Mouse (Mus musculus) lung, adult 2 months (tissue): ENCODE results near the gene Irgc1. TPM values are rescaled to one million over a fixed set of nuclear protein-coding genes. Genes with fewer than 3 reads are reported as not detected.
A peak's percentile ranks its signal among the peaks of the same experiment; 100 is the strongest.
"Not testable (repeated sequence)": the region's sequence is repeated elsewhere in the genome, so short reads cannot be mapped to it uniquely, and the experiment has no call there.

ENCODE experiments used
- DNase-seq: peaks from one replicate; pipeline ENCODE4 v3.0.0; 2022
- H3K4me1 ChIP-seq: fragments of 200-500 bp; 2 replicates; pipeline ENCODE4 v1.6.1; 2011; ENCODE audit warnings: low read length; ENCODE audit not compliant: control insufficient read depth, insufficient read depth
- H3K4me3 ChIP-seq: fragments of 200-500 bp; replicated peaks from 2 replicates; pipeline ENCODE3; 2011; ENCODE audit warnings: low read depth, mild to moderate bottlenecking, control low read depth, low read length; ENCODE audit errors: extremely low read depth
- CTCF ChIP-seq: fragments of 200-500 bp; IDR thresholded peaks from 2 replicates; pipeline ENCODE4 v1.5.1; 2011; ENCODE audit warnings: mild to moderate bottlenecking, low read length, control low read depth; ENCODE audit not compliant: insufficient read depth
- POLR2A ChIP-seq: fragments of 200-500 bp; IDR thresholded peaks from 2 replicates; pipeline ENCODE4 v1.6.1; 2011; ENCODE audit warnings: low read depth, mild to moderate bottlenecking, control low read depth, low read length, borderline replicate concordance; ENCODE audit errors: extremely low read depth
- WGBS: fragments of 180-500 bp; shearing (Covaris S2); methylation state at CpG from one replicate; pipeline ENCODE4 v1.1.7; 2018; 5-methylcytosine and 5-hydroxymethylcytosine counted together
- polyA plus RNA-seq: library from polyadenylated mRNA; depleted of rRNA; stranded (reverse); fragments of >200 nt; gene quantifications from 2 replicates; pipeline ENCODE4 v1.2.3, GENCODE M21; 2012; rRNA removed

Gene Irgc1
- 0.69 and 3.8 TPM in 2 replicates for polyA plus RNA-seq

DNA sequence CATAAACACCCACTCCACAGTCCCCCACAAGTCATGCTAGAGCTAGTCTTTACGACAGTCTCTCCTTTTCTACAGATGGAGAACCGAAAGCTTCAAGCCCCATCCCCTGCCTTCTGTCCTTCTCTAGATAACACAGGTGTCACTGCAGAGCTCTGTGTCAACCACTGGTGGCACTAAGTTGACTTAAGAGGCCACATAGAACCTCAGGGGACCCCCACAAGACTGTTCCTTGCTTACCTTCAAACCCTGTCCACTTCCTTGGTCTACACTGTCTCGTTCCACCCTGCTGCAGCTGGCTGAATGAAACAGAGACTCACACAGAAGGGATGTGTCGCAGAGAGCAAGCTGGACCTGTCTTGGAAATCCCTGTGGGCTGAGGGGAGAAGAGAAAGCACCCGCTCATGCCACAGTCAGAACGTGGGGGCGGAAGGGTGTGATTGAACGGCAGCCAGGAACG, at the start of gene Irgc1:
Irgc1 (minus strand) TSS at position 443 of the 457 bp plus-strand sequence.
- H3K4me3 ChIP-seq: no peak within 1 kb of the TSS
- H3K4me1 ChIP-seq: no peaks in the 10 kb centered on the region
- TF ChIP-seq CTCF: no peak
- TF ChIP-seq POLR2A: no peak

GRCm38 (mm10) chr7:24501492-24501891, 49.4 kb upstream of the Irgc1 start:
- no peak for TF ChIP-seq POLR2A
- peak; percentile 30; the same call in 1 of the 2 replicates for TF ChIP-seq CTCF
- Histone ChIP-seq H3K4me3 (no peak overlapping the region), H3K4me1 (peaks cover 1% of the 10 kb centered on the region)
- peak; percentile 16 for DNase-seq
- WGBS: 45% methylated on average over 21 of the region's 21 CpGs

More for the DNA sequence above, at the start of gene Irgc1:
- WGBS: 57% methylated on average over 9 of the region's 9 CpGs
- DNase-seq: no peak

DNA sequence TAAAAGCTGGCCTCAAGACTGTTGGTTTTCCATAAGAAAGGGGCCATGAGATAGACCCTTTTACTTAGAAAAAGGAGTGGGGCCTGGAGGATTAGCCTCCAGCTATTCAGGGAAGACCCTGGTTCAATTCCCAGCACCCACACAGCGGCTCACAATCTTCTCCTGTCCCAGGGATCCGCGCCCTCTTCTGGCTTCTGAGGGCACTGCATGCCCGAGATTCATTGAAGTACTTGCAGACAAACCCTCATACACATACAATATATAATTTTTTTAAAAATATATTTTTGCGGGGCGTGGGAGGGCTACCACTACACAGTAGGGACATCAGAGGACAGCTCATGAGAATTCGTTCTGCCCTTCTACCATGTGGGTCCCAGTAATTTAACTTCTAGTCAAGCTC, 48.8 kb upstream of the Irgc1 start:
- TF ChIP-seq CTCF (peak; percentile 37), POLR2A (no peak)
- DNase-seq: peak; percentile 19

GRCm38 (mm10) chr7:24499856-24500577, 47.9 kb upstream of the Irgc1 start:
- no peaks in the 10 kb centered on the region for H3K4me1 ChIP-seq
- TF ChIP-seq POLR2A (no peak), CTCF (no peak)
- 11% methylated on average over 43 of the region's 43 CpGs for WGBS
- no peak overlapping the region for H3K4me3 ChIP-seq
- DNase-seq: no peak

More for the DNA sequence above, 48.8 kb upstream of the Irgc1 start:
- Histone ChIP-seq H3K4me3 (no peak overlapping the region), H3K4me1 (no peaks in the 10 kb centered on the region)
- WGBS: 33% methylated on average over 7 of the region's 7 CpGs

DNA sequence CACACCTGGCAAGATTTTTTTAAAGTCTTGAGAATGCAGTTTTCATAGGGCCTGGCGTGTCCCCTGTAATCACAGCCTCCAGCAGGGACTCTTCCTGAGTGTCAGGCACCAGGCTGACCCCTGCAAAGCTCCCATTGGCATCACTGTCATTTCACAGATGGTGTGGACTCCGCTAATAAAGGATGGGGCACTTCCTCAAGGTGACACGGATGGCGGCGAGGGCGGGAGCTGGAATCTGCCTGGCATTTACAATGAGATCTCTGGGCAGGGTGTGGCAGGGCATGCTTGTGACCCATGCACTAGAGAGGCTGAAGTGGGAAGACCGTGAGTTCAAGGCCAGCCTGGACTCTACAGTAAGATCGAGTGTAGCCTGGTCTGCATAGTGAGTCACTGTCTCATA, 36.2 kb upstream of the Irgc1 start:
- 79% methylated on average over 8 of the region's 8 CpGs for WGBS
- Histone ChIP-seq H3K4me1 (no peaks in the 10 kb centered on the region), H3K4me3 (no peak overlapping the region)
- no peak for DNase-seq
- TF ChIP-seq POLR2A: no peak
- TF ChIP-seq CTCF: no peak

DNA sequence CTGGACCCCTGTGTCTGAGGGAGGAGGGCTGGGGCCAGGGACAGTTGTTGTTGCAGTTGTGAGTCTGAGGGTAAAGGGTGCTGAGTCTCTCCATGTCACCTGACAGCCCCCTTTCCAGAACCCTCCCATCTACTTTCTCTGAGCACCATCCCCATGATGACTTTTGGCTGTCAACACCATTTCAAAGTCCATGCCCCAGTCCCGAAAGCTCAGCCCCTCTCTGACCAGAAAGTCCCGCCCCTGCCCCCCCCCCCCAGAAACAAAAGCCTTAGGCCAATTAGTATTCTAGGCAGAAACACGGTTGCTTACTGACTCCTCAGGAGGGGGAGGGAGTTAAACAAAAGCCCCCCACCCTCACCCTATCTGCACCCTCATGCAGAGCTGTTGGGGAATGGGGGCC, 35.3 kb upstream of the Irgc1 start:
- WGBS: 28% methylated on average over 3 of the region's 3 CpGs
- Histone ChIP-seq H3K4me1 (no peaks in the 10 kb centered on the region), H3K4me3 (no peak overlapping the region)
- no peak for DNase-seq
- TF ChIP-seq POLR2A (no peak), CTCF (no peak)

DNA sequence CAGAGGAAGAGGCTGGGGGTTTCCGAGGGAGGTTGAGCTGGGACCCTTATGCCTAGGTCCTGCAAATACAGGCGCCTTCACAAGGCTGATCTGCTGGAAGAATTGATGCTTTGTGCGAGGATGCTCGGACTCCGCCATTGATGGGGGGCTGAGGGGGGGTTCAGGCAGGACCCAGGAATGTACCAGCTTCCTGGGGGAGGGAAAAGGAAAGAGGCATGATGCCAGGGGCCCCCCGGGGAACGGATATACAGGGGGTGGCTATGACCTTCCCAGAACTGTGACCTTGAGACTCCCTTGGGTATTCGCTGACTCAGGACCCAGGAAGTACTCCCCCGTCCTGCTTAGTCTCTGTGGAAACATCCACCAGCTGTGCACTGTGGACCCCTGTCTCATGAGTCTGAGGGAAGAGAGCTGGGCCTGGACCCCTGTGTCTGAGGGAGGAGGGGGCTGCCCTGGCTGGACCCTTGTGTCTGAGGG, 34.6 kb upstream of the Irgc1 start:
- DNase-seq: no peak
- Histone ChIP-seq H3K4me1 (no peaks in the 10 kb centered on the region; the same call in 1 of the 2 replicates), H3K4me3 (no peak overlapping the region)
- TF ChIP-seq POLR2A (no peak), CTCF (no peak)
- 68% methylated on average over 9 of the region's 9 CpGs for WGBS

GRCm38 (mm10) chr7:24485481-24485880, 33.4 kb upstream of the Irgc1 start:
- WGBS: 76% methylated on average over 9 of the region's 9 CpGs
- peaks cover 4% of the 10 kb centered on the region; the same call in 1 of the 2 replicates for H3K4me1 ChIP-seq
- H3K4me3 ChIP-seq: no peak overlapping the region
- DNase-seq: no peak
- TF ChIP-seq POLR2A: no peak
- no peak for TF ChIP-seq CTCF

- WGBS: 41% methylated on average over 6 of the region's 6 CpGs
- H3K4me3 ChIP-seq, H3K4me1 ChIP-seq, DNase-seq: not testable (repeated sequence)
Observed at GRCm38 (mm10) chr7:24483291-24483690, 31.2 kb upstream of the Irgc1 start.

DNA sequence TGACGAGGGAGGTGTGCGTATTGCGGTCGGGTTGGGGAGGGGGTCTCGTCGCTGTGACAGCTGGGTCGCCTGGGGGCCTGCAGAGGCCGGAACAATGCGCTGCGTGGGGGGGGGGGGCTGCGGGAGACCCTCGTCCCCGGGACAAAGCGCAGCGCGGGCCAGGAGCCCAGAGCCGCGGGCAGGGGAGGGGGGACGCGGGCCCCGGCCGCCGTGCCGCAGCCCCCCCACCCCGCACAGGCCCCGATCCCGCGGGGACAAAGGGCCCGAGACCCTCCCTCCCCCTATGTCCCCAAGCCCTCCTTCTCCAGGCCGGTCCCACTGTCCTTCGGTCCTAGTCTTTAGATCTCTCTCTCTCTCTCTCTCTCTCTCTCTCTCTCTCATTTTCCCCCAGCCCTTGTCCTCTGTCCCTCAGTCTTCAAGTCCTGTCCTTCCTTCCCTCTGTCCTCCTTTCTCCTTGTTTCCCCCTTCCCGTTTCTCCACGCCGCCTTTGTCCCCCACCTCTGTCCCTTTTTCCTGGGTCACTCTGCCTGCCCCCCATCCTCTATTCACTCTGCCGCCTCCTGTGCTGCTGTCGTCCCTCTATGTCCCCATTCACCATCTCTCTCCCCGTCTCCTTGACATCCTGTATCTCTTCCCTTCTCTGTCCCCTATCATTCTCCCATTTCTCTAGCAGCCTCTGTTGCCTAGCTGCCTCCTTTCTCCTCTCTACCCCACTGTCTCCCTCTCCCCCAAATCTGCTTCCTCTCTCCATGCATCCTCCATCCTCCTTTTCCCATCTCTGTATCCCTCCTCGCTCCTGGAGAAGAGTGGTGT, 30.3 kb upstream of the Irgc1 start:
- peaks cover 4% of the 10 kb centered on the region; the same call in 1 of the 2 replicates for H3K4me1 ChIP-seq
- 4% methylated on average over 22 of the region's 38 CpGs for WGBS
- H3K4me3 ChIP-seq: peak overlapping the region; percentile 27
- TF ChIP-seq POLR2A (no peak), CTCF (no peak)
- DNase-seq: no peak
